Mouse (Mus musculus) hindbrain, embryonic 10.5 days (tissue): ENCODE measurements around the gene Rapgefl1. TPM values are rescaled to one million over a fixed set of nuclear protein-coding genes. Genes with fewer than 3 reads are reported as not detected.

Experiments
- DNase-seq: peaks from one replicate; pipeline ENCODE4 v3.0.0-alpha.2; 2017; ENCODE audit warnings: low spot score
- H3K27ac ChIP-seq: fragments of 300-500 bp; sonication (generic); 2 replicates; pipeline ENCODE4 v1.5.1; 2016; ENCODE audit warnings: mild to moderate bottlenecking, moderate library complexity
- H3K27me3 ChIP-seq: fragments of 300-500 bp; sonication (generic); 2 replicates; pipeline ENCODE4 v1.6.1; 2016; ENCODE audit warnings: mild to moderate bottlenecking; ENCODE audit not compliant: poor library complexity, insufficient read depth, severe bottlenecking
- H3K36me3 ChIP-seq: fragments of 300-500 bp; sonication (generic); 2 replicates; pipeline ENCODE4 v1.6.1; 2016; ENCODE audit warnings: mild to moderate bottlenecking, moderate library complexity
- H3K4me1 ChIP-seq: fragments of 300-500 bp; sonication (generic); replicated peaks from 2 replicates; pipeline ENCODE4 v1.6.1; 2016; ENCODE audit warnings: mild to moderate bottlenecking
- H3K4me3 ChIP-seq: fragments of 300-500 bp; sonication (generic); 2 replicates; pipeline ENCODE4 v1.5.1; 2016; ENCODE audit warnings: mild to moderate bottlenecking, moderate library complexity
- H3K9me3 ChIP-seq: fragments of 300-500 bp; sonication (generic); 2 replicates; pipeline ENCODE4 v1.6.1; 2016; ENCODE audit warnings: mild to moderate bottlenecking, moderate library complexity
- WGBS: fragments of 180-500 bp; shearing (Covaris S2); methylation state at CpG from one replicate; pipeline ENCODE4 v1.1.7; 2016; 5-methylcytosine and 5-hydroxymethylcytosine counted together
- polyA plus RNA-seq: library from polyadenylated mRNA; unstranded; fragments of >200 nt; fragmentation: Nextera tagmentation; extraction: Ambion mirVana; gene quantifications from 2 replicates; pipeline ENCODE4 v1.2.1, GENCODE M21; 2016

Rapgefl1 gene
- polyA plus RNA-seq, 1 experiment from 2014 or later: 2.2 TPM

DNA sequence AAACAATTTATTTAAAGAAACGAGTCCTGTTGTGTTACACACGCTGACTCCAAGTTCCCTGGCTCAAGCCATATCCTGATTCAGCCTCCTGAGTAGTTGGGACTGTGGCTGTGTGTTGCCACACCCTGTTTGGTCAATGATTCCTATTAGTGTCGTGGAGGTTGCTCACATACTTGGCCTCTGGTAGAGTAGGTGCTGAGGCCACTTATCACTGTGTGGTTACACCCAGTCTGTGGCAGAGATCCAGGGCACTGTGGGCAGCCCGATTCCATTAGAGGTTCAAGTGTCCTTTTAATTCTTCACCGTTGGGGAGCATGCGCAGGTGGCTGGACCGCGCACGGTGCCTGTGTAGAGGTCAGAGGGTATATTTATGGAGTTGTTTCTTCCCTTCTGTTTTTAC lies 37.3 kb downstream of the Rapgefl1 start:
- no peak overlapping the region for H3K4me3 ChIP-seq
- no peaks in the 10 kb centered on the region for H3K27me3 ChIP-seq
- WGBS: 94% methylated on average over 9 of the region's 9 CpGs
- no peak overlapping the region for H3K27ac ChIP-seq
- no peaks in the 10 kb centered on the region for H3K9me3 ChIP-seq
- DNase-seq: no peak
- peaks cover 2% of the 10 kb centered on the region for H3K4me1 ChIP-seq
- H3K36me3 ChIP-seq: peaks cover 72% of the 10 kb centered on the region

GRCm38 (mm10) chr11:98877001-98877400 lies 40.4 kb downstream of the Rapgefl1 start:
- peaks cover 58% of the 10 kb centered on the region for H3K36me3 ChIP-seq
- 71% methylated on average over 9 of the region's 9 CpGs for WGBS
- H3K27ac ChIP-seq: no peak overlapping the region; the same call in 1 of the 2 replicates
- peaks cover 2% of the 10 kb centered on the region; the same call in 1 of the 2 replicates for H3K4me1 ChIP-seq
- H3K9me3 ChIP-seq: no peaks in the 10 kb centered on the region
- no peaks in the 10 kb centered on the region for H3K27me3 ChIP-seq
- DNase-seq: no peak
- no peak overlapping the region for H3K4me3 ChIP-seq

DNA sequence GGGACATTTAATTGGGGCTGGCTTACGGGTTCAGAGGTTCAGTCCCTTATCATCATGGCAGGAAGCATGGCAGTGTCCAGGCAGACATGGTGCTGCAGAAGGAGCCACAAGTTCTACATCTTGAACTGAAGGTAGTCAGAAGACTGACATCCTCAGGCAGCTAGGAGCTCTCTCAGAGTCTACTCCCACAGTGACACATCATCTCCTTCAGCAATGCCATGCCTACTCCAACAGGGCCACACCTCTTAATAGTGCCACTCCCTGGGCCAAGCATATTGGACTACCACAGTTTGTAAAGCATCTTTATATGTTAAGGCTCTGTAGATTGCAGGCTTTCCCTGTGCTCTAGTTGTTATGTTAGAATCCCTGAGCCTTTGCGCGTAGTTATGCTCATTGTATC lies 51.1 kb downstream of the Rapgefl1 start:
- Histone ChIP-seq H3K9me3 (no peaks in the 10 kb centered on the region), H3K27me3 (no peaks in the 10 kb centered on the region), H3K4me3 (no peak overlapping the region), H3K4me1 (peaks cover 8% of the 10 kb centered on the region; the same call in 1 of the 2 replicates), H3K27ac (no peak overlapping the region), H3K36me3 (peaks cover 91% of the 10 kb centered on the region)
- no peak for DNase-seq
- 97% methylated on average over 3 of the region's 3 CpGs for WGBS

- no peaks in the 10 kb centered on the region for H3K9me3 ChIP-seq
Observed at GRCm38 (mm10) chr11:98889077-98889476, 52.5 kb downstream of the Rapgefl1 start.

DNA sequence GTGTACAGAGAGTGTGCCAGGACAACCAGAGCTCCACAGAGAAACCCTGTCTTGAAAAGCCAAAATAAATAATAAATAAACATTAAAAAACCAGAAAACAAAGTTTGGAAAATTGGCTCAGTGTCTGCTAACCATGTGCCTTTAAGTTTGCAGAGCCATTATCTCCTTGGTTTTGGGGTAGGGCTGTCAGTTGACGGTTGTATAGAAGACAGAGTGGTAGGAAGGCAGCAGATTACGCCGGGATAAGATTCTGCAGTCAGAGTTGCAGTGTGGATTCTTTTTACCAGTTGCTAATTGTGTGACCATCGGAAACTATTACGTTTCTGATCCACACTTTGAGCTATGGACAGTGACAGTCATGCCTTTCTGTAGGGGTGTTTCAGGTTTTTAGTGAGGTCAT lies 53.4 kb downstream of the Rapgefl1 start:
- H3K9me3 ChIP-seq: no peaks in the 10 kb centered on the region
- peaks cover 100% of the 10 kb centered on the region for H3K36me3 ChIP-seq
- WGBS: 93% methylated on average over 5 of the region's 5 CpGs
- no peak overlapping the region for H3K27ac ChIP-seq
- H3K4me3 ChIP-seq: no peak overlapping the region
- H3K27me3 ChIP-seq: no peaks in the 10 kb centered on the region
- no peak for DNase-seq
- H3K4me1 ChIP-seq: peaks cover 8% of the 10 kb centered on the region; the same call in 1 of the 2 replicates

More at GRCm38 (mm10) chr11:98889077-98889476, 52.5 kb downstream of the Rapgefl1 start:
- peaks cover 100% of the 10 kb centered on the region for H3K36me3 ChIP-seq
- no peak overlapping the region for H3K4me3 ChIP-seq
- H3K4me1 ChIP-seq: peaks cover 8% of the 10 kb centered on the region; the same call in 1 of the 2 replicates
- H3K27ac ChIP-seq: no peak overlapping the region
- no peaks in the 10 kb centered on the region for H3K27me3 ChIP-seq
- DNase-seq: no peak
- 95% methylated on average over 4 of the region's 4 CpGs for WGBS

GRCm38 (mm10) chr11:98892426-98892825 lies 55.8 kb downstream of the Rapgefl1 start:
- no peaks in the 10 kb centered on the region for H3K9me3 ChIP-seq
- 54% methylated on average over 5 of the region's 5 CpGs for WGBS

DNA sequence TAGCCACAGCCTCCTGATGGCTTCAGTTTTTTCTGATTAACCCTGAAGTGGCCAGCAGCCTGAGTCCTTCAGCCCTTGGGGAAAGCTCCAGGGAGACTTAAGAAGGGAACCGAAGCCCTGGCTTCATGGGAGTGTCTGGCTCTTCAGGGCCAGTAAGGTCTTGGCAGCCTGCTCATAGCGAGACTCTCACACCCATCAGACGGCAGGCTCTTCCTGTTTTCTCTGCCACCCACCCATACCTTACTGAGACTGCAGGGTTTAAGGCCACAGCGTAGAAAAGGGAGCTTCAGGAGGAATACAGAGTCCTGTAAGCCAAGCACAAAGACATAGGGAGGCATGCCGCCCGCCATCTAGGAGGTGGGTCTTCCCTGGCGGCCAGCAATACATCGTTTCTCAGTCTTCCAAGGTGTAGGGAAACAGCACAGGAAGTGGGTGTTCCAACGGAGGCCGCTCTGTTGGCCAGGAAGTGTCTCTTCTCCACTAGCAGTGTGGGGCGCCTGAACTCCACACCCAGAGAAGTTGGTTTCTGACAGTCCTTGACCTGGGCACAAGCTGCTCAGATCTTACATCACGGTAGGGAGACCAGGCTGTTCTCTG lies 64.0 kb downstream of the Rapgefl1 start:
- Histone ChIP-seq H3K4me3 (no peak overlapping the region), H3K4me1 (peaks cover 35% of the 10 kb centered on the region), H3K27ac (no peak overlapping the region), H3K9me3 (no peaks in the 10 kb centered on the region), H3K36me3 (peaks cover 77% of the 10 kb centered on the region), H3K27me3 (no peaks in the 10 kb centered on the region)
- no peak for DNase-seq
- WGBS: 87% methylated on average over 12 of the region's 12 CpGs

More at GRCm38 (mm10) chr11:98892426-98892825, 55.8 kb downstream of the Rapgefl1 start:
- no peak overlapping the region for H3K4me3 ChIP-seq
- no peaks in the 10 kb centered on the region for H3K27me3 ChIP-seq
- H3K27ac ChIP-seq: 0 out of 2 replicates have a peak overlapping the region, but pooled peaks have one; percentile 56
- H3K36me3 ChIP-seq: peaks cover 100% of the 10 kb centered on the region
- DNase-seq: no peak
- peaks cover 8% of the 10 kb centered on the region; the same call in 1 of the 2 replicates for H3K4me1 ChIP-seq

DNA sequence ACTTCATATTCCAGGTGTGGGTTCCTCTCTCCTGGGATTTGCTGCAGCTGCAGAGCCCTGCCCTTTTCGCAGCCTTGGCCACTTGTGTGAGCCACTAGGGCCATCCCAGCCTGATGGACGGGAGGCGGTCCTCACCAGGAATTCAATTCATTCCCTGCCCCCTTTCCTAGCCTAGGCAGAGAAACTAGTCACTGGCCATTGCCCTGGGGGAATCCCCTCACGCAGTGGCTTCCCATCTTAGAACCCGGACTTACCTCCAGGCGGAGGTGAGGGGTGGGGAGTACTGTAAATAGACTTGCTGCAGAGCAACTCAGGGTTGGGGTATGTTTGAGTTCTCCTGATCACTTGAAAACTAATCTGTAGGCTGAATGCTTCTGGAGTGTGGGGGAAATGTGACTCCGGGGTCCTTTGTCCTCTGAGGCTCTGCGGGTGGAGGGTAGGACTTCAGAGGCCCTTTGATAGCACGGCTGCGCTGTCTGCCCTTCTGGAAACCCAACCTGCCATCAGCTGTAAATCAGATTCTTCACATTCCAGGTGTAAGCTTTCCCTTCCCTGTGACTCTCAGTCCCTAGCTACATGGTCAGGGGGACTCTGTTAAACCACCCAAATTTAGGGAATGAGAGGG lies 66.1 kb downstream of the Rapgefl1 start:
- Histone ChIP-seq H3K4me1 (peaks cover 42% of the 10 kb centered on the region), H3K27ac (peak overlapping the region; percentile 89), H3K4me3 (peak overlapping the region; percentile 33), H3K9me3 (no peaks in the 10 kb centered on the region), H3K36me3 (peaks cover 59% of the 10 kb centered on the region), H3K27me3 (no peaks in the 10 kb centered on the region)
- DNase-seq: peak; percentile 70
- 5% methylated on average over 10 of the region's 10 CpGs for WGBS

Other genes starting within 250 kb of the Rapgefl1 start
- 59.4 and 66.2 TPM in 2 replicates for gene Ormdl3, start 249.4 kb upstream of the Rapgefl1 start, polyA plus RNA-seq
- not detected in 2 replicates for gene Lrrc3c, start 238.5 kb upstream of the Rapgefl1 start, polyA plus RNA-seq
- gene Gm12355, start 211.1 kb upstream of the Rapgefl1 start, polyA plus RNA-seq: 1.3 and 1.4 TPM in 2 replicates
- gene Gsdma3, start 210.4 kb upstream of the Rapgefl1 start, polyA plus RNA-seq: not detected in 2 replicates
- not detected in 2 replicates for gene Gsdma2, start 190.0 kb upstream of the Rapgefl1 start, polyA plus RNA-seq
- 0.09 TPM in 1 of 2 replicates, not detected in the other for gene Gsdma, start 172.4 kb upstream of the Rapgefl1 start, polyA plus RNA-seq
- gene Psmd3, start 154.2 kb upstream of the Rapgefl1 start, polyA plus RNA-seq: 251 and 281 TPM in 2 replicates
- gene Csf3, start 135.5 kb upstream of the Rapgefl1 start, polyA plus RNA-seq: not detected in 2 replicates
- 76.9 and 83.6 TPM in 2 replicates for gene Med24, start 107.3 kb upstream of the Rapgefl1 start, polyA plus RNA-seq
- 12.8 and 22.2 TPM in 2 replicates for gene Thra, start 96.1 kb upstream of the Rapgefl1 start, polyA plus RNA-seq
- 1.2 and 1.5 TPM in 2 replicates for gene Nr1d1, start 61.5 kb upstream of the Rapgefl1 start, polyA plus RNA-seq
- gene Msl1, start 41.3 kb upstream of the Rapgefl1 start, polyA plus RNA-seq: 24.4 and 25.2 TPM in 2 replicates
- 49.5 and 55.9 TPM in 2 replicates for gene Casc3, start 31.9 kb upstream of the Rapgefl1 start, polyA plus RNA-seq
- 4.6 and 4.7 TPM in 2 replicates for gene Wipf2, start 26.9 kb downstream of the Rapgefl1 start, polyA plus RNA-seq
- gene Cdc6, start 71.0 kb downstream of the Rapgefl1 start, polyA plus RNA-seq: 45.3 and 63.7 TPM in 2 replicates
- 28.4 and 53.7 TPM in 2 replicates for gene Rara, start 91.0 kb downstream of the Rapgefl1 start, polyA plus RNA-seq
- 0.44 TPM in 1 of 2 replicates, not detected in the other for gene Gjd3, start 146.2 kb downstream of the Rapgefl1 start, polyA plus RNA-seq
- 225 and 320 TPM in 2 replicates for gene Top2a, start 187.4 kb downstream of the Rapgefl1 start, polyA plus RNA-seq
- 424 and 437 TPM in 2 replicates for gene Igfbp4, start 204.5 kb downstream of the Rapgefl1 start, polyA plus RNA-seq